Mouse (Mus musculus): ENCODE measurements around the gene Ccl27a. TPM values are rescaled to one million over a fixed set of nuclear protein-coding genes. Genes with fewer than 3 reads are reported as not detected.
"Not testable (repeated sequence)": the region's sequence is repeated elsewhere in the genome, so short reads cannot be mapped to it uniquely, and the experiment has no call there.

Gene Ccl27a
- 204 and 225 TPM in 2 replicates for total RNA-seq (2014; rRNA removed)
- 289 and 323 TPM in 2 replicates for polyA plus RNA-seq (2015; fragmentation: Nextera tagmentation; extraction: Ambion mirVana)

DNA sequence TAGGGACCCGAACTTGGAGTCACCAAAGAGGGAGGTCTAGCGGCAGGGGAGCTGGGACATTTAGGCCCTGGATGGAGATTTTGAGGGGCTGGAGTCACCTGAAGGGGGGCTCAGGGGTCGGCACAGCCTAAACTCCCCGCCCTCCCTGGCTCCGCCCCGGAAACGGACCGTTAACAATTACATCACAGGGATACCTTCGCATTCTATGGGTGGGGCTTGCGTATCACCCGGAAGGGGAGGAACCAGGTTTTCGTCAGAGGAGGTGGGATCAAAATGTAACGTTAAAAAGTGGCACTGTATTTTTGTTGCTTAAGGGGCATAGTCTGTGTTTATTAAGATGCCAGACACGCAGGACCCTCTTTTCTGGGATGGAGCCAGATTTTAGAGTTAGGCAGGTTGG, at the start of gene Ccl27a:
Gene Ccl27a, minus strand, starts transcription at position 246 of the 400 bp plus-strand sequence.
- Histone ChIP-seq H3K4me2 (ENCODE audit: low read depth) (peak within 1 kb of the TSS; percentile 49), H3K27ac (ENCODE audit: low read depth, low read length) (0 out of 2 replicates have a peak within 1 kb of the TSS, but pooled peaks have one; percentile 35), H3K9ac (peak within 1 kb of the TSS; percentile 41), H3K4me3 (ENCODE audit: low read depth, low read length) (peak within 1 kb of the TSS; percentile 39)
- 0% methylated on average over 12 of the region's 14 CpGs for WGBS
- not testable (repeated sequence) for H3K36me3 ChIP-seq (ENCODE audit: insufficient read depth); H3K27me3 ChIP-seq (ENCODE audit: insufficient read depth, low read length); H3K9me3 ChIP-seq (ENCODE audit: low read length); ATAC-seq; H3K4me1 ChIP-seq (ENCODE audit: insufficient read depth)
- DNase-seq, result peak; percentile 89

DNA sequence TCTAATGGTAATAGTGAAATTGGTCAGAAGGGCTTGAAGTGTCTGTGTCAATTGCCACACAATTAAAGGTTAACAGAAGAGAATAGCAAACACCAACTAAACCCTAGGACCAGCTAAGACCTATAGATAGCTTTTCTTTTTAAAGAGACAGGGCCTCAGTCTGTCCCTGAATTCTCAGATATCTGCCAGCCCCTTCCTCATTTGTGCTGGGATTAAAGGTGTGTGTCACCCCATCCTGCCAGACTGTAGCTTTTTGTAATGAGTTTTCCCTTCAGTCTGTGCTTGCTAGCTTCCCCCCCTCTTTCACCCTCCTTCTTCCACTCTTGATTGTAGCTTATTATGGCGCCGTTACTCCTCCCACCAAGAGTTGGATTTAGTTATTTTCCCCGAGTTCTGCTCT, 9.2 kb upstream of the Ccl27a start:
- not testable (repeated sequence) for H3K36me3 ChIP-seq (ENCODE audit: insufficient read depth); ATAC-seq; H3K4me1 ChIP-seq (ENCODE audit: insufficient read depth); H3K4me3 ChIP-seq (ENCODE audit: low read depth, low read length); H3K9ac ChIP-seq; H3K27ac ChIP-seq (ENCODE audit: low read depth, low read length); H3K27me3 ChIP-seq (ENCODE audit: insufficient read depth, low read length); H3K9me3 ChIP-seq (ENCODE audit: low read length); H3K4me2 ChIP-seq (ENCODE audit: low read depth); DNase-seq
- 7% methylated on average over 3 of the region's 3 CpGs for WGBS

DNA sequence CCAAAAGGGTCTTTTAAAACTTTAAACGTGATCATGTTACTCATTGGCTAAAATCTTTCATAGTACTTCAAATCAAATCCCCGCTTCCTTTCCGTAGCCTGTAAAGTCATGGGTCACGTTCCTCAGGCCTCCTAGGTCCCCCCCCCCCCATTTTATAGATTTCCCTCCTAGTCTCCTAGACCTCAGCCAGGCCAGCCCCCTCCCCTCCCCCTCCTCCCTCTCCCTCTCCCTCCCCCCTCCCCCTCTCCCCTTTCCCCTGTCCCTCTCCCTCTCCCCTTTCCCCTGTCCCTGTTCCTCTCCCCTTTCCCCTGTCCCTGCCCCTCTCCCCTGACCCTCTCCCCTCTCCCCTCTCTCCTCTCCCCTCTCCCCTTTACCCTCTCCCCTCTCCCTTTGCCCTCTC, 8.7 kb upstream of the Ccl27a start:
- H3K4me1 ChIP-seq (ENCODE audit: insufficient read depth); H3K4me3 ChIP-seq (ENCODE audit: low read depth, low read length); H3K27me3 ChIP-seq (ENCODE audit: insufficient read depth, low read length); H3K9me3 ChIP-seq (ENCODE audit: low read length); H3K27ac ChIP-seq (ENCODE audit: low read depth, low read length); ATAC-seq; H3K36me3 ChIP-seq (ENCODE audit: insufficient read depth); H3K9ac ChIP-seq; H3K4me2 ChIP-seq (ENCODE audit: low read depth); DNase-seq: not testable (repeated sequence)
- WGBS, result 24% methylated on average over 4 of the region's 4 CpGs

DNA sequence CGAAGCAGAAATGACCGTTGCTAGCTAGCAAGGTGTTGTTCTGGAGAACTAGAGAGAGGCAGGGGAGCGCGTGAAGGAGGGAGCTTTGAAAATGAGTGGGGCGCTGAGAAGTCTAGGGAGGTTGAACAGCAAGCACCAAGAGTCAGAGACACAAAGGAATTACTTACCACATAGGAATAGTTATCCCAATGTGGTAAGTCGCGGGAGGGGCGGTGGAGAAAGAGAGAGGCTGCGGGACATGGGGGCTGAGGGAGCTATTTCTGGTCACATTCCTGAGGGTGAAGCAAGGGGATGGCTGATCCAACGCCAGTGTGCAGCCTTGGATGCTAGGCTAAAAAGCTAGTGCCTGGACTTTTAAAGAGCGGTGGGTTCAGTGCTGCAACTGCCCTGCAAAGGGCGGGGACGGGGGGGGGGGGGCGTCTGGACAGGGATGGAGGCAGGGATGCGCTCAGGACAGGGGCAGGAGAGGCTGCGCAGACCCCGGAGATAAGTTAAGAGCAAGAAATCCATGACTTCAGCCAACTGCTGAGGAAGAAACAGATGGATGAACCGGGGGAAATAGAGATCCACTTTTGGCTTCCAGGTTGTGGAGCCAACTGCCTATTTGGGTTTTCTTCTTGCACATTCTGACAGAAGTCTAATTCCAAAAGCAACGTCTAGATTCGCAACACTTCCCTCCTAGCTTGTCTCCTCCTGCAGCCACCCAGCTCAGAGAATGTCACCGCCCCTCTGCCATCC, 7.9 kb upstream of the Ccl27a start:
- H3K27ac ChIP-seq (ENCODE audit: low read depth, low read length); H3K36me3 ChIP-seq (ENCODE audit: insufficient read depth); H3K9ac ChIP-seq; DNase-seq; H3K27me3 ChIP-seq (ENCODE audit: insufficient read depth, low read length); H3K4me2 ChIP-seq (ENCODE audit: low read depth); H3K4me3 ChIP-seq (ENCODE audit: low read depth, low read length); H3K4me1 ChIP-seq (ENCODE audit: insufficient read depth); H3K9me3 ChIP-seq (ENCODE audit: low read length): not testable (repeated sequence)
- peak; percentile 36; the same call in 1 of the 2 replicates for ATAC-seq
- 18% methylated on average over 13 of the region's 21 CpGs for WGBS

DNA sequence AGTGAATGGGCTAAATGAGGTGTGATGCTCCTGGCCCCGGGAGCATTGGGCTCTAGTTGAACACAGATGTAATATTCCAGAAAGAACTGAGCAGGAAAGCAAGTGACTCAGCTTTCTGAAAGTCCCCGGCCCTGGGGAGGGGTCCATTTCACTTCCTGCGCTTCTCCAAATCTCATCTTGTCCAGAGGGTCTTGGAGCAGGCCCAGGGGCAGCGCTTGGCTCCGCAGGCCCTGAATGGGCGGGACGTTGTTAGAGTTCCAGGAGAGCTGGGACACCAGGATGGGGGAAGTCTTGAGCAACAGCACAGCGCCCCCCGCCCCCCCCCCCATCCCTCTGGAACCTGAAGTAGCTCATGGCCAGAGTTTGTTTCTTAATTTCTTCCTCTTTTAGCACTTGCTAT, 7.2 kb upstream of the Ccl27a start:
- not testable (repeated sequence) for DNase-seq; H3K4me2 ChIP-seq (ENCODE audit: low read depth); ATAC-seq

DNA sequence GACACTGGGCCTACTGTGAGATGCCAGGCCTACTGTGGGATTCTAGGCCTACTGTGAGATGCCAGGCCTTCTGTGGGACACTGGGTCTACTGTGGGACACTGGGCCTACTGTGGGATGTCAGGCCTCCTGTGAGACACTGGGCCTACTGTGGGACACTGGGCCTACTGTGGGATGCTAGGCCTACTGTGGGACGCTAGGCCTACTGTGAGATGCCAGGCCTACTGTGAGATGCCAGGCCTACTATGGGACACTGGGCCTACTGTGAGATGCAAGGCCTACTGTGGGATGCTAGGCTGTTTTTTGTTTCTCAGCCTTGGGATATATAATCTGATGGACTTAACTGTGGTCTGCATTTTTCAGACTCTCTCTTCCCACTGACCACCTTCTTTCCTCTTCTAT, 1.8 kb upstream of the Ccl27a start:
- not testable (repeated sequence) for H3K27me3 ChIP-seq (ENCODE audit: insufficient read depth, low read length); H3K4me1 ChIP-seq (ENCODE audit: insufficient read depth); DNase-seq; ATAC-seq; H3K4me3 ChIP-seq (ENCODE audit: low read depth, low read length); H3K9ac ChIP-seq; H3K36me3 ChIP-seq (ENCODE audit: insufficient read depth); H3K27ac ChIP-seq (ENCODE audit: low read depth, low read length); H3K9me3 ChIP-seq (ENCODE audit: low read length); H3K4me2 ChIP-seq (ENCODE audit: low read depth)
- 80% methylated on average over 1 of the region's 1 CpGs for WGBS

More for the DNA sequence above, 7.2 kb upstream of the Ccl27a start:
- not testable (repeated sequence) for H3K27me3 ChIP-seq (ENCODE audit: insufficient read depth, low read length); H3K9me3 ChIP-seq (ENCODE audit: low read length); H3K27ac ChIP-seq (ENCODE audit: low read depth, low read length); H3K9ac ChIP-seq; H3K4me3 ChIP-seq (ENCODE audit: low read depth, low read length); H3K4me1 ChIP-seq (ENCODE audit: insufficient read depth); H3K36me3 ChIP-seq (ENCODE audit: insufficient read depth)
- 17% methylated on average over 9 of the region's 9 CpGs for WGBS

DNA sequence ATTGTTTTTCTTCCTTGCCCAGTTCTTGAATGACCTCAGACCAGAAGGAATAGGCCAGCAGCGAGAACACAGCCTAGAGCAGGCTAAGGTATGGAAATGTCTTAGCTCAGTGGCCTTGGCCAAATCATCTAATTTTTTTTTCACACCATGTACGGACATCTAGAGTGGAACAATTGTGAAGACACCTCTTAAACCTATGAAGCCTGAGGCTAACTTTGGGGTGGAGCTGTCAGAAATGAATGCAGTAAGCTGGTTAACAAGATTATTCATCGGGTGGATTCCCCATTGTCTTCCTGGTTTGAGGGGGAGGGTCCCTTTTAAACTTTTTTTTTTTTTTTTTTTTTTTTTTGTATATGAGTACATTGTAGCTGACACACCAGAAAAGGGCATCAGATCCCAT, 459 bp upstream of the Ccl27a start:
- H3K4me1 ChIP-seq (ENCODE audit: insufficient read depth); ATAC-seq; H3K9me3 ChIP-seq (ENCODE audit: low read length); H3K27me3 ChIP-seq (ENCODE audit: insufficient read depth, low read length); H3K36me3 ChIP-seq (ENCODE audit: insufficient read depth); DNase-seq: not testable (repeated sequence)
- H3K4me2 ChIP-seq (ENCODE audit: low read depth), result peak overlapping the region; percentile 49
- 0 out of 2 replicates have a peak overlapping the region, but pooled peaks have one; percentile 35 for H3K27ac ChIP-seq (ENCODE audit: low read depth, low read length)
- 61% methylated on average over 3 of the region's 3 CpGs for WGBS
- peak overlapping the region; percentile 31; the same call in 1 of the 2 replicates for H3K9ac ChIP-seq
- H3K4me3 ChIP-seq (ENCODE audit: low read depth, low read length), result peak overlapping the region; percentile 39

DNA sequence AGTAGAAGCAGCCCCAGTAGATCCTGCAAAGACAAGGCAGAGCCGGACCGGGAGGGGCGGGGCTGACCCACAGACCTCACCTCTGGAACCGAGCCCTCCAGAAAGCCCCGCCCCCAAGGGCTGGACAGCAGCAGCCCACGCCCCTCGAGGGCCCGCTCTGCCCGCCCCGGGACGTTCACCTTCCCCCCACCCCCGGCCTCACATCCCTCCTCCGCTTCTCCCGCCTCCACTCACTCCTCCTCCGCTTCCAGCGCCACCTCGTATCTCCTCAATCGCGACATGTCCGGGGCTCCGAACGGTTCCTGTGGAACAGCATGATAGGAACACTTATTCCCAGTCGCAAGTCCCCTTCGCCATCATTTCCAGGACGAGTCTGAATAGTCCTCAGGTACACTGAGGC, 545 bp downstream of the Ccl27a start:
- peak overlapping the region; percentile 39 for H3K4me3 ChIP-seq (ENCODE audit: low read depth, low read length)
- not testable (repeated sequence) for ATAC-seq; H3K9me3 ChIP-seq (ENCODE audit: low read length); H3K27ac ChIP-seq (ENCODE audit: low read depth, low read length); H3K4me1 ChIP-seq (ENCODE audit: insufficient read depth); H3K36me3 ChIP-seq (ENCODE audit: insufficient read depth); H3K27me3 ChIP-seq (ENCODE audit: insufficient read depth, low read length)
- 0% methylated on average over 17 of the region's 25 CpGs for WGBS
- DNase-seq, result peak; percentile 34
- peak overlapping the region; percentile 49 for H3K4me2 ChIP-seq (ENCODE audit: low read depth)
- peak overlapping the region; percentile 41; the same call in 1 of the 2 replicates for H3K9ac ChIP-seq

DNA sequence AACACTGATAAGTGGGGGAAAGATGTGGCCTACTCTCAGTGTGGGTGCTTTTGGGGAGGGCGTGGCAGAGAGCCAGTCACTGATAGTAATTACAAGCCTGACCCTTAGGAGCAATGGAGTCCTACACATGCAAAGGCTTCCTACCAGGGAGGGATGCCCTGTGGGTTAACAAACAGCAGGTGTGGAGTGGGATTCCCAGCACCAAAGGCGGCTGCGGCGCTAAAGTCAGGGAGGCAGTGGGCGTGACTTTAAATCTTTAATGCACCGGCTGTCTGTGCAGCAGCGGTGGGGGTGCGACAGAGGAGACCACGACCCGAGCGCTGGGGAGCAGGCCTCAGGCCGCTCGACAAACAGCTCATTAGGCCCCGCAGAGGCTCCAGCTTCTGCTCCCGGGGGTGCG, 1.1 kb downstream of the Ccl27a start:
- not testable (repeated sequence) for H3K27me3 ChIP-seq (ENCODE audit: insufficient read depth, low read length); DNase-seq; H3K9me3 ChIP-seq (ENCODE audit: low read length); H3K27ac ChIP-seq (ENCODE audit: low read depth, low read length); H3K36me3 ChIP-seq (ENCODE audit: insufficient read depth); H3K9ac ChIP-seq; H3K4me1 ChIP-seq (ENCODE audit: insufficient read depth); ATAC-seq
- H3K4me3 ChIP-seq (ENCODE audit: low read depth, low read length), result peak overlapping the region; percentile 24
- H3K4me2 ChIP-seq (ENCODE audit: low read depth), result peak overlapping the region; percentile 48
- WGBS, result 0% methylated on average over 4 of the region's 16 CpGs

DNA sequence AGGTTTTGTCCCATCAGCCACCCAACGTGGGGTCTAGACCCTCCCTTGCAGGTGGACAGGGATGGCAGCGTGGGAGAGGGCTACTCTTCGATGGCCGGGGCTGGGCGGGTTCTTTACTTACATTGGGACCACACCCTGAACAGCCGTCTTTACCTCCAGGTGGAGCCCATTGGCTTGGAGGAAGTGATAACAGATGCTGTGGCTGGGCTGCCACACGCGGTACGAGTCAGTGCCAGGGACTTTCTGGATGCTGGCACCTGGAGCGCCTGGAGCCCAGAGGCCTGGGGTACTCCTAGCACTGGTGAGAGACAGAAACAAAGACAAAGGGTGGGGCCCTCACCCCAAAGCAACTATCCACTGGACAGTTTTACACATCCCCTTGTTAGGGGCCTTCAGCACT, 6.7 kb downstream of the Ccl27a start:
- not testable (repeated sequence) for H3K4me3 ChIP-seq (ENCODE audit: low read depth, low read length); H3K4me2 ChIP-seq (ENCODE audit: low read depth); H3K4me1 ChIP-seq (ENCODE audit: insufficient read depth); H3K27ac ChIP-seq (ENCODE audit: low read depth, low read length); ATAC-seq; H3K27me3 ChIP-seq (ENCODE audit: insufficient read depth, low read length); H3K36me3 ChIP-seq (ENCODE audit: insufficient read depth); H3K9ac ChIP-seq; DNase-seq; H3K9me3 ChIP-seq (ENCODE audit: low read length)
- WGBS, result 74% methylated on average over 10 of the region's 10 CpGs
